Mouse (Mus musculus) lung, postnatal 36 days (tissue): ENCODE measurements around the gene Atp1b2.

Source experiments
- DNase-seq: peaks from one replicate; pipeline ENCODE4 v3.0.0; 2022; ENCODE audit warnings: mixed read lengths

The Atp1b2 gene

DNA sequence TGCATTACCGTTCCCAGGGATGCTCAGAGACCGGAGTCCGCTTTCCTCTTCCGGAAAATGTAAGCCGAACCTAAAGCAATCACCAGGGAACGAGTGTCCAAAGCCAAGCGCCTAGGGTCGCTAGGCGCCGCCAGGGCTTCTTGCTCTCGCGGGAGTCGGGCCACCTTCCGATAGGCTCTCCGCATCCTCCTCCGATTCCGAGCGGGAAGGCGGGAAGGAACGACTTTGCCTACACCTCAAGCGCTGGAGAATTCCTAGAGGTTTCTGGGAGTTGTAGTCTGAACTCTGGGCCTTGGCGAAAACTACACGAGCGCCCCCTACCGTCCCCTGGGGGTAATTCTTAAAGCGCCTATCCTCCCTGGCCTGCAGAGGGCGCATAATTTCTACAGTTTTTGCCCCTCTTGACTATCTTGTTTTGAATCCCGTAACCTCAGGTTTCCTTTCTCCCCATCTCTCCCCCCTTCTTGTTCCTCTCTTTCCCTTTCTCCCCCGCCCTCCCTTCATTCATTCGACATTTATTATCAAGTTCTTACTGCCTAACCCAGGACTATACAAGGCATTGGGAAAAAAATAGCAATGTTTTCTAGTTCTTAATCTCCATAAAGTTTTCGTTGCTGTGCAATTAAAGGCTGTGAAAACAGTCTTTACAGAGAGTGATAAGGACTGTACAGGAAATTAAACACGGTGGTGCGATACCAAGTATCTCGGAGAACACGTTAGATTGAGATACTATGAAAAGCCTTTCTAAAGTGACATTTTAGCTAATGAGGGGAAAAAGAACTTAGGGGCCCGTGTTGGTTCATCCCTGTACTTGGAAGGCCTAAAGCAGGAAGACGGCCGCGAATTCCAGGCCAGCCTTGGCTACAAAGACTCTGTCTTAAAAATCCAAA, 26.4 kb downstream of the Atp1b2 start:
- peak; percentile 97 for DNase-seq

DNA sequence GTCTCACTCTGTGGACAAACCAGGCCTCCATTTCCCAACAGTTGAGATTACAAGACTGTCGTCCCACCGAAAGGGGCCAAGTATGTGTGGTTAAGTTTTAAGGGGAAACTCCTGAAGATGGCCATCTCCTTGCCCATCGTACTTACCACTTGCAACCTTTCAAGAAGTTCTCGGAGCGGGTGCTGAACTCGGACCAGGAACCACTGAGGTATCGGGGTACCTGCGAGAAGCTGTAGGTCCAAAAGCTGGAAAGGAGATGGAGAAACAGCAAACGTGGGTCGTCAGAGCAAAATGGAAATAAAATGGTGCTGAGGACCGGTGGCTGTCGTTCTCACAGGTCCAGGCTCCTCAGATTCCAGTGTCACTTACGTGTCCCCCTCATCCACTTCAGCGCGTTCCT, 27.4 kb downstream of the Atp1b2 start:
- no peak for DNase-seq

DNA sequence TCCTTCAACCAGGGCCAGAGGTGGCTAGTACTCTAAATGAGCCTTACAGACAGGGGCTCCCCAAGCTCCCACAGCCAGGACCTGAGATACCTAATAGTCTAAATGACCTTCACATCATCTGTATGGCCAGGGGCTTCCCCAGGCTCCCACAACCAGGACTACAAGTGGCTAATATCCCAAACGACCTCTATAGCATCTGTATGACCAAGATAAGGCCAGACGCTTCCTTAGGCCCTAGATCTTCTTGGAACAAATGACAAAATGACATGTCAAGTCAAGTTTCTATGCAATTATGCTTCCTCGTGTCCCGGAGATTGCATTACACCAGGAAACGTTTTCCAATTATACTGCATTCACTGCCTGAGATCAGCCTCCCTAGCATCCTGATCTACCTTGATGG, 29.4 kb downstream of the Atp1b2 start:
- no peak for DNase-seq

DNA sequence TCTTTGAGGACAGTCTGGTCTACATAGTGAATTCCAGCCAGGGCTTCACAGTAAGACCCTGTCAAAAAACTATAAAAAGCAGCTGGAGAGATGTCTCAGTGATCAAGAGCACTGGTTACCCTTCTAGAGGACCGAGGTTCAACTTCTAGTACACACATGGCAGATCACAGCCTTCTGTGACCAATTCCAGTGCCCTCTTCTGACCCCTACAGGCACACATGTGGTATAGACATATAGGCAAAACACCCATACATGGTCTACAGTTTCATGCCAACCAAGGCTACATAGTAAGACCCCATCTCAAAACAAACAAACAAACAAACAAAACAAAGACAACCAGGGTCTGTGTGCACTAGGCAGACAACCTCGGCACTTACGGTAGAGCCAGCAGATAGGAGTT, 30.5 kb downstream of the Atp1b2 start:
- DNase-seq, result peak; percentile 20

DNA sequence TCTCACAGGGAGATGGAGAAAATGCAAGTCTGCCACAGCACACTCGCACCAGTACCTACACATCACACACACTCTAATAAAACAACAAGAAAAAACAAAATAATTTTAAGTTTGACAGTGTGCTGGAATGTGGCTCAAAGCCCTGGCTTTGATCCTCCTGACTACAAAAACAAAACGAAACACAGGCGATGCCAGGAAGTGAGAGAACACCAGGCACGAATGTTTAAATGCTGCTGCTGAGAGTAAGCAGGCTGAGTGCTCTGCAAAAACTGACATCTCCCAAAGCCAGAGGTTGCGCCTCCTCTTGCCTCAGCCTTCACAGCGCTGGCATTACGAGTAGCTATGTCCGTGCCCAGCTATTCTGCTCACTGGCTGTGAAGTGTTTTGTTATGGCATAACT, 40.6 kb downstream of the Atp1b2 start:
- DNase-seq, result peak; percentile 15

DNA sequence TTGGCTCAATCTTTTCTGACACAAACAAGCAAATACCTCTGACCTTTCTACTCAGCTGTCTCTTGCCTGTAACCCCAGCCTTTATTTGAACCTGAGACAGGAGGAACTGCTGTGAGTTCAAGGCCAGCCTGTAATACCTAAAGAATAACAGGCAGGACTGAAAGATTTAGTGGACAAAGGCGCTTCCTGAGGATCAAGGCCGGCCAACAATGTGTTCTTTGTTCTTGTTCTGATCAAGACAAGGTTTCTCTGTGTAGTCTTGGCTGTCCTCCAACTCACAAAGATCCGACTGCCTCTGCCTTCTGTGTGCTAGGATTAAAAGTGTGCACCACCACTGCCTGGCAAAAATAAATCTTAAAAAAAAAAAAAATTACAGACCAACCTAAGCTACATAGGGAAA, 41.4 kb downstream of the Atp1b2 start:
- DNase-seq, result no peak

DNA sequence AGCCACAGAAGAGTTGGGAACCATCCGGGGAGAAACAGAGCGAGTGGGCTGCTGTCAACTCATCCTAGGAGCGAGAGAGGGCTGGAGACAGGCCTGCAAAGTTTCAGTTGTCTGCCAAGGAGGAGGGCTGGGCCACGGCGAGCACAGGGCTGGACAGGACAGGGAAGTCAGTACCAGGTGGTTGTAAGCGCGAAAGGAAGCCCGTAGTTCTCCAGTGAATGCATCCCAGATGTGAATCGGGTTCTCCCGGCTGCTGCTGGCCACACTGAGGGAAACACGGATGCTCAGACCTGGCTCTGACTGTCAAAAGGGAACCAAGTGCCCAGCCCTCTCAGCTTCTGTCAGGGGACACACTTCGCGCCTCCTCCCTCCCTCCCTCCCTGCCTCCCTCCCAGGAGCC, 42.4 kb downstream of the Atp1b2 start:
- DNase-seq, result no peak

DNA sequence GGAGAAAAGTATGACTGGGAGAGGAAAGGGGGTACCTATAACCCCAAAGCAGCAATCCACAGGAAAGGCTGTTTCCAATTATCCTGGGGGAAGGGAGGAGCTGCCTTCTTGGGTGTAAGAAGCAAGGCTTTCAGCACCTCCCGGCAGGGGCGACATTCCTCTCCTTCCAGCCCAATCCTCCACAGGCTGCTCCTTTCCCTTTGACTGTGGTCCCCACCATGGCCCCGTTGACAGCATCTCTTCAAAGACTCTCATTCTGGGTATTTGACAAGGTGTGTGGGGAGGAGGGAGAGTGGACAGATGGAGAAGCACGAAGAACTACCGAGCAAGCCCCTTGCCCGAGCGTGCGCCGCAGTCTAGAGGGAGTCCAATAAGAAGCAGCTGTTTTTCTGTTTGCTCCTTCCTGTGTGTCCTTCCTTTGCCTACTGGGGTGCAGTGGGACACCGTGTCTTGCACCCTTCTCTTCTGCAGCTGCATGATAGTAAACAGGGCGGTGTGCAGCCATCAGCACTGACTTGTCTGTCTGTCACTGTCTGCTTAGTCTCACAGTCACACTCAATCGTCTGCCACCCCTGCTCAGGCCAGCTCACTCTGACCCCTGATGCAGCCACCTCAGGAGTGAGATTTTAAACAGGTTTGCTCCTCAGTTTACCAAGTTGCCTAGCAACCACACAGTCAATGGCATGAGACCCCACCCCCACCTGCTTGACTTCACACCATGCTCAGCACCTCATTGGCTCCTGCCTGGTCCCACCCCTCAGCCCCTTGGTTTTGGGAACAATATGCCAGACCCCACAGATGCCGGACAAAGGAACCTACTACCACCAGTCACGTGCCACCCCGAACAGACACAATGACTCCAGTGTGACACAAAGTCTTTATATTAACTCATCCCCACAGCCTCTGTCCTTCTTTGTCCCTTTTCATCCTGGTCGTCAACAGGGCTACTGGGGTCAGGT, 44.6 kb downstream of the Atp1b2 start:
- no peak for DNase-seq

DNA sequence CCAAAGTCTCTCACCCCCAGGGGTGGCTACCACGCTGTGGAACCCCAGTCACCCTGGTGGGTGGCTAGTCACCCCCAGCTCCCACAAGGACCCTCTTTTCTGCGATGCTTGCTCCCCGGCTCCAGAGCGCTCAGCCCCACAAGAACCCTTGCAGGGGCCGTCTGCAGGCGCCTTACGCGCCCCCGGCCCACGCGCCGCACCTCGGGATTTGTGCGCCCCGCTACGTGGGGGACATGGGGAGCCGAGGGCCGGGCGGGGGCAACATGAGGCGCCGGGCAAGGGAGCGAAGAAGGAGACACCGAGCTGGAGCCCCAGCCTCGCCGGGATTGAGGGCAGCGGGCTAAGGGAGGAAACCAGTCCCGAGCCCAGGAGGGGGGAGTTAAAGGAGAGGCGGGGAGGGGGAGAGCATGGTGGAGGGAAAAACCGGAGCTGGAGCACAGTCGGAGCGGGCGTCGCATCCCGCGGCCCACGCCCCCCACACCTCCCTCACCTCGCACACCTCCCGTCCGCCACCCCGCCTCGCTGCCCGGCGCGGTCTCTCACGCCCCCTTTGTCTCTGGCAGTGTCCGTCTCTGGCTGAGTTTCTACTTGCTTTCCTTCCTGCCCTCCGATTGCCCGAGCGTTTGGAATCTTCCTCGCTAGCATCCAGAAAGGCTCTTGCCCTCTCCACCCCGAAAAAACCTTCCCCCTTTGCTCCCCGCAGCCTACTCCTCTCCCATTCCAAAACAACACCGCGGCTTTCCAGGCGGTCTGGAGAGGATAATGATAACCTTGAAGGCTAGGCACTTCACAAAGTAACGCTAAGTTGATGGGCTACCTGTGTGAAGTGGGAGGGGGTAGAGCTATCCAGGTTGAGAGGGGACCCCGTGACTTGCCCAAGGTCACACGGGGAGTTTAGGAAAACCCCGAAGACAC, 45.6 kb downstream of the Atp1b2 start, which contains the start of gene Efnb3:
Gene Efnb3, minus strand, starts transcription at position 355 of the 915 bp plus-strand sequence.
- no peak for DNase-seq

DNA sequence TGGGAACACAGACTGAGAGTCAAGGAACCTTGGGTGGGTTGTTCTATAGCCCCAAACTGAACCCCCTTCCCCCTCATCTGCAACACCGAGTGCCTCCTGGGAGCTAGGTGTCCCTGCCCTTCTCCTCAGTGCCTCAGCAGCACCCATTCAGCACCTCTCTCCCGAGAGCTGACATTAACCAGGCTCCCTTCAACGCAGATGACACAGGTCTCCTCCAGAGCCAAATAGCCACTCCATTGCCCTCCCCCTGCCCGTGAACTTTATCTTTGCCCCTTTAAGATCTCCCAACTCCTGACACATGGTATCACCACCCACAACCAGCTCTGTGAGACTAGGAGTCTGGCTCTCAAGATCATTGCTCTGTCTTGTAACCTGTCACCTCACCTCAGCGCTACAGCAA, 46.6 kb downstream of the Atp1b2 start:
- no peak for DNase-seq

DNA sequence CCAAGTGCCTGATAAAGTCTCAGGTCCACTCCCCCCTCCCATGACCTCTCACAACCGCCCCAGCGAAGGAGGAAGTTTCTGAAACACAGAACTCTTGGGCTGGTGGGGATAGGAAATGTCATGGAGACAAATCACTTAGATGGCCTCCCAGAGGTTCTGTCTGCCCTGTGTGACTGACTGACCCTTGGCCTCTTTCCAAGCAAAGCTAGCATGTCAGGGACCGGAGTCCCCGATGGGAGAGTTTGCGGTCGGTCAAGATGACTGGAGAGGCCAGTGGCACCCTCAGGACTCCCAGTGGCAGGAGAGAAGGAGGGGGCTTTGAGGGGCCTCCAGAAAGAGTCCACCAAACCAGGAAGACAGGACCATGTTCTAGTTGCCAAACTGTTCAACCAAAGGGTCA, 47.0 kb downstream of the Atp1b2 start:
- DNase-seq, result no peak

DNA sequence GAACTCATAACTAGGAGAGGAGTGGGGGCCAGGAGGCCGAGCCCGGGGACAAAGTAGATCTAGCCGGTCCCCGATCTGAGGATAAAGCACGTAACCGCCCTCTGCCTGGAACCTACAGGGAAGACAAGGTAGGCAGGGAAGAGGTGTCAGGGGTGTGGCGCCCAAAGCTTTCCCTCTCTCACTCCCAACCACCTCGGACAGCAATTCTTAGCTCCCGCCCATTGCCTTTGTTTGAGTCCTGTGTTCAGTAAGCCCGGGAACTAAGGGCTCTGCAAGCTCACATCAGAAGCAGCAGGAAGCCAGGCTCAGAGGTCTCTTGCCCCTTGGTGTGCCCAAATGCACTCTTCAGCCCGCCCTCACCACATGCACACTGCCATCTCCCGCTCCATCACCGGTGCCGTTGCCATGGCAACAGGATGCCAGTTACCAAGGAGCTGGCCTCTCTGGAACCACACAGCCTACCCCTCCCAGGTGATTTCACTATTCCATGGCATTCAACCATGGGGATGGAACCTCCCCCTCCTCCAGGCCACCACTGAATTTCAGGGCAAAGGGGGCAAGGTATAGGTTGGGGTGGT, 48.3 kb downstream of the Atp1b2 start:
- no peak for DNase-seq

DNA sequence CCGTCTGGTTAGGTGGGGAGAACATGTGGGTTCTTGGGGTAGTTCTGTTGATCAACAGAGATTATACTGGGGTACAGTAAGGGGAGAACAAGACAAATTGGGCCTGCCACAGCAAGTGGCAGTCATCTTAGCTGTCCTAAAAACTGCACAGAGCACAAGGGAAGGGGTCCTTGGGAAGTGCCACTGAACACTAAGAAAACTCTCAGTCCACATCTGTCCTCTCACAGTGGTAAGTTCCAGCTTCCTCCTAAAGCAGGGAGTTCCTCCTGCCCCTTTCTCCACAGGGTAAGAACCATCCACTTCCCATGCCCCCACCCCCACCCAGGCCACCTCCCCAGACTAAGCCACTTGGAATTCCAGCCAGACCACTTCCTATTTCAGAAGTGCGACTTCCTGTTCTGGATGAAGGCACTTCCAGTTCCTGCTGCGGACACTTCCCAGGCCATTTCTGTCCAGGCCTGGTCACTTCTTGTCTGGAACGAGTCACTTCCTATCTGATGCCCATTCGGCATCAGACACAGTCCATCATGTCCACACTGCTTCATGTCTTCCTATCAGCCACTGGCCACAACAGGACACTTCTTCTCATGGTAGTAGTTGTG, 51.1 kb downstream of the Atp1b2 start:
- DNase-seq, result peak; percentile 8

DNA sequence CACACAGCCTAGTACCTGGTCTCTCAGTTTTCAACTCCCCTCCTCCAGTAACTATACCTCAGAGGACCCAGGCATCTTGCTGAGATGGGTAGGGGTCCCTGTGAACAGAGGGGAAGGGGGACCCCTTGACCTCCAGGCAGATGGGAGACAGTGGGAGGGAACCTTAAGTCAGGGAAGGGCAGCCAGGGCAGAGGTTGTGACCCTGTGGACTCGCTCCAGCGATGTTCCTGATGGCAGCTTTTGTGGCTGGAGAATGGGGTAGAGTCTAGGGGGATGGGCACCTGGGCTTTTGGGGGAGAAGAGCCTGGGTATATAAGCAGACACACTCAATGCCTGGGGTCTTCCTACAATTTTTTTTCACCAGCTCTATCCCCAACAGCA, 52.4 kb downstream of the Atp1b2 start:
- DNase-seq, result no peak

DNA sequence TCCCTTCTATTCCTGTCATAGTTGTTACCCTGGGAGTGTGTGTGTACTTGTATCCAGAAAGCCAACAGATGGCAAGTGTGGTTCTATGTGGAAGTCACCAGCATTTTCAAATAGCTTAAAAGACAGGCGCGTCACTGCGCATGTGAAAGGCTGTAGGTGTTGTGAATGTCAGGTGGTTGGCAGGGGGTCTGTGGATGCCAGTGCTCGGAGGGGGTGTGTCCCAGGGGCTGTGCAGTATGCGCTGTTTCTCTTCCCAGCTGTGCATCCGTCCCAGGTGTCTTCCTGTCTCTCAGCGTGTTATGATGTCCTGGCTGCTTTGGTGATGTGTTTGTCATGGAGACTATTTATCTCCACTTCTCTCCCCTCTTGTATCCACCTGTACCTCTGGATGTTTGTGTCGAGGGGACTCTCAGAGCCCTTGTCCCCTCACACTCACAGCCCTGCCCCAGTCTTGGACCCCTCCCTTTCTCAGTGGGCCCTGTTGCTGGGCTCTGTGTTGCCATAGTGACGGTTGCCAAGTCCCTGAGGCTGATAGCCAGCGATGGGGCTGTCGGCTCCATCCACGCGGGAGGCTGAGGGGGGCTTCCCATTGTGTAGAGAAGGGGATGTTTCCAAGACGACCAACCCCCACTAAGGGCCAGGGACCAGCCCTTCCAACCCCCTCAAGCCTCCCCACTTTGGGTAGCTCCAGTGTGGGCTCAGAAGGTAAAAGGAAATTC, 53.0 kb downstream of the Atp1b2 start:
- no peak for DNase-seq

DNA sequence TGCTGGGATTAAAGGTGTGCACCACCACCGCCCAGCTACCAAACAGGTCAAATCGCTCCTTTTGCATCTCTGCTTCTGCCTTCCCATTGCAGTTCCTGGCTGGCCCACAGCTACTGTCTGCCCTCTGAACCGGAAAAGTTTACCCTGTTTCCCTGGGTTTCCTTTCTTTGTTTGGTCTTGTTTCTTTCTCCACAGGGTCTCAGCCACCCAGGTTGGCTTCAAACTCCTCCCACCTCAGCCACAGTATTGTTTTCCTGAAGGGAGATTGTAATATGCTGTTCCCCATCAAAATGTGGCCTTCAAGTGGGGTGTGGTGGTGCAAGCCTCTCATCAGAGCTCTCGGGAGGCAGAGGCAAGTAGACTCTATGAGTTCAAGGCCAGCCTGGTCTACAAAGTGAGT, 54.4 kb downstream of the Atp1b2 start:
- DNase-seq, result no peak
